37 mouse cellular contexts compared by ENCODE assay signal in genomic region chr7:103825536-103826254, GRCm38 (mm10). TPM values are rescaled to one million over a fixed set of nuclear protein-coding genes. Genes with fewer than 3 reads are reported as not detected.
A peak's percentile ranks its signal among the peaks of the same experiment; 100 is the strongest.
DNase-seq lines count a peak whose midpoint lies in the region; ATAC-seq and TF ChIP-seq lines count a peak whose summit lies in the region.
"Had no signal": no experiment of that assay in that cellular context is flagged by ENCODE, and none has a peak within 500 bp of the region (broad histone marks: within the 10 kb centered on the region; RNA-seq: fewer than 3 reads in every experiment).

No protein-coding gene starts in this region.

- H3K4me1 ChIP-seq in lung, embryonic 15.5 days = no peaks in the 10 kb centered on the region
- peaks cover 25 to 30% of the 10 kb centered on the region in 2 experiments for H3K4me1 ChIP-seq in liver, embryonic 14.5 days (replicated peaks; ENCODE audit: control insufficient read depth in 2 of 2, insufficient read depth in 2 of 2, low read length in 1 of 2)
- H3K4me1 ChIP-seq: embryonic facial prominence, embryonic 13.5 days; forebrain, embryonic 15.5 days; hindbrain, embryonic 10.5 days had no signal

- no peaks in the 10 kb centered on the region for H3K36me3 ChIP-seq in lung, embryonic 15.5 days
- no peaks in the 10 kb centered on the region for H3K36me3 ChIP-seq in liver, embryonic 14.5 days (replicated peaks; ENCODE audit: control insufficient read depth, insufficient read depth, low read depth)
- H3K36me3 ChIP-seq: embryonic facial prominence, embryonic 13.5 days; forebrain, embryonic 15.5 days; G1E; hindbrain, embryonic 10.5 days had no signal

- H3K9me3 ChIP-seq in lung, embryonic 15.5 days = no peaks in the 10 kb centered on the region
- H3K9me3 ChIP-seq in liver, embryonic 14.5 days (ENCODE audit: control insufficient read depth, low read length) = no peaks in the 10 kb centered on the region
- H3K9me3 ChIP-seq: embryonic facial prominence, embryonic 13.5 days; forebrain, embryonic 15.5 days; G1E; hindbrain, embryonic 10.5 days had no signal

- H3K9ac ChIP-seq in lung, embryonic 15.5 days = no peak overlapping the region
- H3K9ac ChIP-seq in liver, embryonic 14.5 days (replicated peaks) = no peak overlapping the region; the same call in 1 of the 2 replicates
- H3K9ac ChIP-seq: embryonic facial prominence, embryonic 13.5 days; forebrain, embryonic 15.5 days had no signal

- H3K27ac ChIP-seq in lung, embryonic 15.5 days = no peak overlapping the region
- H3K27ac ChIP-seq in liver, embryonic 14.5 days = peak overlapping the region; percentile 96
- H3K27ac ChIP-seq: embryonic facial prominence, embryonic 13.5 days; forebrain, embryonic 15.5 days; hindbrain, embryonic 10.5 days; kidney, postnatal 0 days had no signal

- 81% methylated on average over 3 of the region's 3 CpGs for WGBS in lung, embryonic 15.5 days
- 68% methylated on average over 3 of the region's 3 CpGs for WGBS in liver, embryonic 14.5 days (ENCODE audit: insufficient replicate concordance)

- no peak overlapping the region for H3K4me2 ChIP-seq in lung, embryonic 15.5 days
- peak overlapping the region; percentile 67 for H3K4me2 ChIP-seq in liver, embryonic 14.5 days (ENCODE audit: low read depth)
- H3K4me2 ChIP-seq: embryonic facial prominence, embryonic 13.5 days; forebrain, embryonic 15.5 days; heart, embryonic 11.5 days had no signal

- peak; percentile 38 for TF ChIP-seq EP300 in liver, embryonic 14.5 days (IDR thresholded peaks at IDR 0.05; ENCODE audit: low read depth)

- no peak overlapping the region for H3K4me3 ChIP-seq in lung, embryonic 15.5 days
- H3K4me3 ChIP-seq in liver, embryonic 14.5 days (ENCODE audit: insufficient read depth in 1 of 2, low read depth in 2 of 2, low read length in 2 of 2) = peak overlapping the region; percentile 35 to 42; a peak in 3 of 4 replicates
- H3K4me3 ChIP-seq: embryonic facial prominence, embryonic 13.5 days; forebrain, embryonic 15.5 days; hindbrain, embryonic 10.5 days had no signal

- DNase-seq in lung, postnatal 14 days = no peak
- DNase-seq in liver, embryonic 14.5 days (ENCODE audit: low read depth in 3 of 3, low spot score in 3 of 3) = peak in 2 of 3 experiments; percentile 80 to 83
- no peak for DNase-seq in layer of hippocampus, postnatal 10 days (ENCODE audit: low spot score in 2 of 2)
- no peak for DNase-seq in left cerebral cortex, adult 18-20 months (ENCODE audit: low spot score in 2 of 2)
- DNase-seq in left cerebral cortex, adult 11 months (ENCODE audit: low spot score) = no peak
- DNase-seq: adrenal gland, adult 2 months; B cell, adult 2 months; cerebellum, adult 18-20 months; cerebellum, postnatal 14 days; embryo, embryonic 11 days; heart, postnatal 10 days; kidney, adult 11 months; layer of hippocampus, adult 9-11 months; lung, adult 18-20 months; lung, postnatal 4 days; right cerebral cortex, adult 18-20 months; right cerebral cortex, postnatal 4 days; thymus, postnatal 14 days had no signal

- ATAC-seq in lung, embryonic 15.5 days (ENCODE audit: borderline replicate concordance, extremely low read depth, low FRiP score, low TSS enrichment) = peak; percentile 74; the same call in 1 of the 2 replicates
- ATAC-seq in erythroid progenitor cell, adult 5-6 weeks (replicated peaks; ENCODE audit: low FRiP score, poor library complexity, severe bottlenecking) = peak; percentile 62
- peak; percentile 78 for ATAC-seq in liver, embryonic 14.5 days (ENCODE audit: insufficient read depth)
- ATAC-seq: forebrain, embryonic 15.5 days; hindbrain, embryonic 16.5 days; midbrain, embryonic 16.5 days; Patski had no signal

- TF ChIP-seq CTCF in liver, embryonic 14.5 days (IDR thresholded peaks at IDR 0.05; ENCODE audit: low read depth) = no peak

- H3K27me3 ChIP-seq in lung, embryonic 15.5 days = no peaks in the 10 kb centered on the region
- H3K27me3 ChIP-seq in liver, embryonic 14.5 days (ENCODE audit: control insufficient read depth, insufficient read depth, low read length) = no peaks in the 10 kb centered on the region
- H3K27me3 ChIP-seq: CH12.LX; embryonic facial prominence, embryonic 13.5 days; forebrain, embryonic 15.5 days; Patski had no signal

RNA-seq across cellular contexts. Expression of gene Hbb-bs, which starts 2.2 kb away (rescaled TPM):
- 14,530 and 15,290 TPM in 2 replicates for polyA plus RNA-seq in lung, embryonic 15.5 days (2015; fragmentation: Nextera tagmentation; extraction: Ambion mirVana)
- total RNA-seq in erythroid progenitor cell, adult 5-6 weeks (2015; ENCODE audit: low replicate concordance) = 118,402 and 120,100 TPM in 2 replicates
- total RNA-seq in erythroid progenitor cell, adult 5-6 weeks (2017; ENCODE audit: low replicate concordance) = 41,622 and 62,915 TPM in 2 replicates
- 195,474 and 209,901 TPM in 2 replicates for polyA plus RNA-seq in liver, embryonic 14.5 days (2012; rRNA removed)
- polyA plus RNA-seq in liver, embryonic 14.5 days (2014; fragmentation: Nextera tagmentation; extraction: Ambion mirVana) = 126,713 and 131,477 TPM in 2 replicates
- total RNA-seq in layer of hippocampus, postnatal 10 days (2021) = 100 to 1,000 TPM; 744 to 802 TPM
- 100 to 1,000 TPM; 337 to 460 TPM for total RNA-seq in left cerebral cortex, adult 18-20 months (2021)
- total RNA-seq: CH12.LX had no signal
- polyA plus RNA-seq: Patski had no signal

RNA-seq across cellular contexts. Expression of gene Hbb-bt, which starts 11.9 kb away (rescaled TPM):
- polyA plus RNA-seq in lung, embryonic 15.5 days (2015; fragmentation: Nextera tagmentation; extraction: Ambion mirVana) = 4,716 and 5,311 TPM in 2 replicates
- 26,042 and 29,427 TPM in 2 replicates for total RNA-seq in erythroid progenitor cell, adult 5-6 weeks (2015; ENCODE audit: low replicate concordance)
- 7,139 and 8,294 TPM in 2 replicates for total RNA-seq in erythroid progenitor cell, adult 5-6 weeks (2017; ENCODE audit: low replicate concordance)
- polyA plus RNA-seq in liver, embryonic 14.5 days (2012; rRNA removed) = 57,913 and 74,220 TPM in 2 replicates
- 62,702 and 66,320 TPM in 2 replicates for polyA plus RNA-seq in liver, embryonic 14.5 days (2014; fragmentation: Nextera tagmentation; extraction: Ambion mirVana)
- 10 to 100 TPM; 83.8 to 97.7 TPM for total RNA-seq in layer of hippocampus, postnatal 10 days (2021)
- 10 to 100 TPM; 40.8 to 52.6 TPM for total RNA-seq in left cerebral cortex, adult 18-20 months (2021)
- total RNA-seq: granulocyte monocyte progenitor cell, adult 5-6 weeks had no signal
- polyA plus RNA-seq: Patski had no signal

RNA-seq across cellular contexts. Expression of gene Hbb-bh2, which starts 14.6 kb away (rescaled TPM):
- not detected in 2 replicates for polyA plus RNA-seq in lung, embryonic 15.5 days (2015; fragmentation: Nextera tagmentation; extraction: Ambion mirVana)
- not detected in 2 replicates for total RNA-seq in erythroid progenitor cell, adult 5-6 weeks (2015; ENCODE audit: low replicate concordance)
- not detected in 2 replicates for total RNA-seq in erythroid progenitor cell, adult 5-6 weeks (2017; ENCODE audit: low replicate concordance)
- polyA plus RNA-seq in liver, embryonic 14.5 days (2012; rRNA removed) = 0.19 and 0.36 TPM in 2 replicates
- not detected in 2 replicates for polyA plus RNA-seq in liver, embryonic 14.5 days (2014; fragmentation: Nextera tagmentation; extraction: Ambion mirVana)
- not detected for total RNA-seq in layer of hippocampus, postnatal 10 days (2021)
- total RNA-seq in left cerebral cortex, adult 18-20 months (2021) = not detected
- total RNA-seq: adrenal gland, adult 2 months; adrenal gland, postnatal 4 days; CH12.LX; G1E; gastrocnemius, adult 8-10 months; granulocyte monocyte progenitor cell, adult 5-6 weeks; heart, postnatal 10 days had no signal
- polyA plus RNA-seq: adrenal gland, adult 2 months; embryonic facial prominence, embryonic 13.5 days; forebrain, embryonic 15.5 days; G1E; hindbrain, embryonic 10.5 days; hindbrain, embryonic 16.5 days; kidney, postnatal 0 days; large intestine, adult 2 months; limb, embryonic 11.5 days; midbrain, embryonic 16.5 days; neural tube, embryonic 14.5 days; Patski; testis, adult 2 months had no signal

RNA-seq across cellular contexts. Expression of gene Hbb-bh1, which starts 17.3 kb away (rescaled TPM):
- 8.2 and 12.5 TPM in 2 replicates for polyA plus RNA-seq in lung, embryonic 15.5 days (2015; fragmentation: Nextera tagmentation; extraction: Ambion mirVana)
- not detected in 2 replicates for total RNA-seq in erythroid progenitor cell, adult 5-6 weeks (2015; ENCODE audit: low replicate concordance)
- not detected in 2 replicates for total RNA-seq in erythroid progenitor cell, adult 5-6 weeks (2017; ENCODE audit: low replicate concordance)
- polyA plus RNA-seq in liver, embryonic 14.5 days (2012; rRNA removed) = 94.8 and 146 TPM in 2 replicates
- 155 and 211 TPM in 2 replicates for polyA plus RNA-seq in liver, embryonic 14.5 days (2014; fragmentation: Nextera tagmentation; extraction: Ambion mirVana)
- not detected for total RNA-seq in layer of hippocampus, postnatal 10 days (2021)
- not detected for total RNA-seq in left cerebral cortex, adult 18-20 months (2021)
- total RNA-seq: adrenal gland, adult 2 months; adrenal gland, postnatal 4 days; gastrocnemius, adult 8-10 months; granulocyte monocyte progenitor cell, adult 5-6 weeks; heart, postnatal 10 days had no signal
- polyA plus RNA-seq: adrenal gland, adult 2 months; G1E; hindbrain, embryonic 16.5 days; kidney, postnatal 0 days; large intestine, adult 2 months; midbrain, embryonic 16.5 days; Patski; testis, adult 2 months had no signal

RNA-seq across cellular contexts. Expression of gene Hbb-y, which starts 27.3 kb away (rescaled TPM):
- 807 and 1,263 TPM in 2 replicates for polyA plus RNA-seq in lung, embryonic 15.5 days (2015; fragmentation: Nextera tagmentation; extraction: Ambion mirVana)
- not detected in 2 replicates for total RNA-seq in erythroid progenitor cell, adult 5-6 weeks (2015; ENCODE audit: low replicate concordance)
- not detected in 2 replicates for total RNA-seq in erythroid progenitor cell, adult 5-6 weeks (2017; ENCODE audit: low replicate concordance)
- polyA plus RNA-seq in liver, embryonic 14.5 days (2012; rRNA removed) = 361 and 394 TPM in 2 replicates
- 543 and 665 TPM in 2 replicates for polyA plus RNA-seq in liver, embryonic 14.5 days (2014; fragmentation: Nextera tagmentation; extraction: Ambion mirVana)
- total RNA-seq in layer of hippocampus, postnatal 10 days (2021) = not detected
- not detected for total RNA-seq in left cerebral cortex, adult 18-20 months (2021)
- total RNA-seq: adrenal gland, adult 2 months; adrenal gland, postnatal 4 days; CH12.LX; G1E; gastrocnemius, adult 8-10 months; granulocyte monocyte progenitor cell, adult 5-6 weeks; heart, postnatal 10 days had no signal
- polyA plus RNA-seq: adrenal gland, adult 2 months; G1E; large intestine, adult 2 months; Patski had no signal

Comparison
In these comparisons a context has a peak if more than half of its experiments do, and no peak if none do; other contexts are left out.
1. DNase-seq: peak in liver, embryonic 14.5 days (2 of 3); none in lung, postnatal 14 days (single experiment), layer of hippocampus, postnatal 10 days (0 of 2), left cerebral cortex, adult 18-20 months (0 of 2) and left cerebral cortex, adult 11 months (single experiment).
2. RNA of gene Hbb-bs, which starts 2.2 kb away (total RNA-seq): 41,622 to 120,100 TPM in erythroid progenitor cell, adult 5-6 weeks; 744 to 802 TPM in layer of hippocampus, postnatal 10 days and 337 to 460 TPM in left cerebral cortex, adult 18-20 months; every median in the first group is over 10 times any median in the second.
3. RNA of gene Hbb-bt, which starts 11.9 kb away (total RNA-seq): 7,139 to 29,427 TPM in erythroid progenitor cell, adult 5-6 weeks; 83.8 to 97.7 TPM in layer of hippocampus, postnatal 10 days and 40.8 to 52.6 TPM in left cerebral cortex, adult 18-20 months; every median in the first group is over 10 times any median in the second.
4. Peak in every context shown above with its lines, with median percentiles within 50 percentile points of each other: ATAC-seq.